Mouse (Mus musculus) gastrocnemius, adult 8-10 months (tissue): Measurements from ENCODE around the gene Pla2g3. TPM values are rescaled to one million over a fixed set of nuclear protein-coding genes. Genes with fewer than 3 reads are reported as not detected.
A peak's percentile ranks its signal among the peaks of the same experiment; 100 is the strongest.

Experiments
- DNase-seq, 2 experiments: peaks; one replicate each; pipeline ENCODE4 v3.0.0; 2022; ENCODE audit warnings: low spot score in 2 of 2
- total RNA-seq, 4 experiments: library from RNA; stranded (reverse); gene quantifications; 2 replicates each; pipeline ENCODE4 v1.2.4; 2022

The Pla2g3 gene
- total RNA-seq, 4 experiments from 2014 or later: not detected

DNA sequence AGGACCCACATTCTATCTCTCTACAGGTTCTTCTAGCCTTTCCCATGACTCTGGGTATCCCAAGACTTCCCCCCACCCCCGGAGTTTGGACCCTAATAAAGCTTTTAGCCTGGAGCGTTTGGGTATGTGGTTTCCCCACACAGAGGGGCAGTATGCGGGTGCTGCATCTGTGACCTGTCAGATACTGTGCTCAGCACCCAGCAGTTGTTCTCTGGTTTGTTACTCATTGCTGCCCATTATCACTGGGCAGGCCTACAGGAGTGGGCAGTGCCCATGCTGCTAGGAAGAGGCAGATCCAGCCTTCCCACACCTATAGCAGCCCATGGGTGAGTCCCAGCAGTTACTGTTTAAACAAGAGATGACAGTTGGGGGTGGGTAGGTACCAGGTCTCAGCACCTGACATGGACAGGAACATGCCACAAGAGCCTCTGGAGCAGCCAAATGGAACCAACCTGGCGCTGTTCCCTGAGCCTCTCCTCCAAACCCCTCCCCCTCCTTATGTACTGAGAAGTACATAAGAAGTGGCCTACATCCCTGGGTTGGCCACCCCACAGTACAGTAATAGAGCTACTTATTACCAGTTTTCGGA is 48.8 kb downstream of the Pla2g3 start:
- DNase-seq: no peak

DNA sequence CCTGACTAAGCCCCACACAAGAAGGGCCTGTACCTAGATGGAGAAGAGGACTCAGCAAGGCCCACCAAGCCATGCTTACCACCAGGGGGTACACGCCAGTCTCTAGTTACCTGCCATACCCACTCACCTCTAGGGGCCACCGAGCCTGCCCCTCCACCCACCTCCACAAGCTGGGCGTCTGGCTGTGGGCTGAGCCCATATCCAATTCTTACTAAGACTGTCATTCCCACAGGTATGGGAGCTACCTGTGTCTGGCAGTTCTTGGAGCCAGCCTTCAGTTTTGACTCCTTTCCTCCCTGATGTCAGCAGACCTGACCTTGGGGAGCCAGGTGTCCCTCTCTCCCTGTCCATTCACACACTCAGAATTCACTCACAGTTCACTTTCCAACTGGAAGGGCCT is 49.6 kb downstream of the Pla2g3 start:
- DNase-seq: no peak

DNA sequence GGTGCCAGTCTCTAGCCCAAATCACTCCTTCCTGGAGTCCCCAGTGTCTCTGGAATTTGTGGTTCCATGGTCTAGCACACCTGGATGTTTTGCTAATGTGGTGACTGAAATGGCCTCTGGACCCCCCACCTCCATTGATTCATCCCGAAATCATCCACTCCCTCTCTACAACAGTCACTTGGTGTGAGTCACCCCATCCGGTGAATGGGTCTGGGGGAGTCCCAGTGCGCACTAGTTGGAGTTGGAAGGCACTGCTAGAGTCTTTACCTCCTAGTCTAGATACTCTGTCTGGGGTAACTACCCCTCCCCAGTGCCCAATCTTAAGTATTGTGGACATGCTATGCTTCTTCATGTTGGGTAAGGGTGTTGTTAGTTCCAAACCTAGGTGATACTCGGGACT is 50.3 kb downstream of the Pla2g3 start:
- no peak for DNase-seq

DNA sequence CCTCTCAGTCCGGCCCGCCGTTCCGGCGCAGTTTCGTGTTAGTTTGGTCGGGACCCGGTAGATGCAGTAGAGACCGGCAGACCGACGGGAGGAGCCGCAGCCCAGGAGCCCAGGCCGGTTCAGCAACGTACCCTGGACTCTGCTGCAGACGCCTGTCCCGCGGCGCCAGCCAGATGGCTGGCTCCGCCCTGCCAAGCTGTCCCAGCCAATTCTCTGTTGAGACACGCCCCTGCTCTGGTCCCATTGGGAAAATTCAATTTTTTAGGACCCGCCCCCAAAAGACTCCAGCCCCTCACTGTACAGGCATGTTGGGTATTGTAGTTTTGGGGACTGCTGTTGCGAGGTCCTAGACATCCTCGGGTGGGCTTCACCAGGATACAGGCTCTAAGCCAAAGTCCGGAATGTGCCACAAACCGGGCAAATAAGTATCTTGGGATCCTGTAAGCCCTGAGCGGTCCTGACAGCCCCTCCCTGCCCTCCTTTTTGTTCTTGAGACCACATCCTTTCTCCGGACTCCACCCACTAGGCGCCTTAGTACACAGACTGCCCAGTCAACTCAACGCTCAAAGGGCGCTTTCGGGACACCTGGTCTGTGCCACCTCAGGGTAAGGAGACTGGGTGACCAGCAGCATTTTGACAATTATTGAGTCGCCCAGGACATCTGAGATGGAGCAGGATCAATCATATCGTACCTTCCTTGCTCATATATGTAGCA is 51.2 kb downstream of the Pla2g3 start:
- peak; percentile 93 to 94 for DNase-seq

DNA sequence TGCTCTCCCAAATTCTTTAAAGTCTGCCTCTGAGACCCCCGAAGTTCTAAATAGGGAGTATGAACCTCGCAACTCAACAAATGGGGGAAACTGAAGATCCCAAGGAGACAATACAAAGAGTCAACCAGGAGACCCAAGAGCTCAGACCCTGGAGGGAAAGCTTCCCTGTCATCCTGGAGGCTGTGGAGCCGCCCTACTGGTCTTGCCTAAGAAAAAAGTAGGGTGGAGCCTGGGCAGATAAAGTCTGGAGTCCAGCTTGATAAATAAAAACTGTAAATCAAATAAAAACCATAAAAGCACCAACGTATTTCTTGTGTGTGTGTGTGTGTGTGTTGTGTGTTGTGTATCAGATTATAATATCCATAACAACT is 51.7 kb downstream of the Pla2g3 start:
- DNase-seq: no peak

DNA sequence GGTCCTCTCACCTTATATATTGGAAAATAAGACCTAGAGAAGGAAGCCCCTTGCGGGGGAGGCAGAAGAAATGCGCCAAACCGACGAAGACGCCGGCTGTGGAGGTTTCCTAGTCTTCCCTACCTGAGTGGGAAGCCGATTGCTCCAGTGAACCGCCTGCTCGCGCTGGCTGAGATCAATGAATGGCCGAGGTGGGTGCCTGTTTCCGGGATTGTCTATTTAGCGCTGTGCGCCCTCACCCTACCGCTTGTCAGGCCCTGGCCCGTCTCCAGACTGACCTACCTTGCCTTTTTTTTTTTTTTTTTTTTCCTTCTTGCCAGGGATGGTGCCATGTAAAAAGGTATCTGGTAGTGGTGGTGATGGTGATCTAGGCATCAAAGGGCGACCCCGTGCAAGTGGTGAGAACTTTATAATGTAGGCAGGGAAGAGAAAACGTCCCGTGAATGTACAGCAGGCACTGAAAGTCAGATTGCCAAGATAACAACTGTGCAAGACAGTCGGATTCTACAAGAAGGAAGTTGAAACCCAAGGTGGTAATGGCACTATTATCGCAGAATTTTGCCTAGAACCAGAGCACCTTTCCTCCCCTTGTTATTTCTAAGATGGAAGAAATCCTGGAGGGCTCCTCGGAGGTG is 52.5 kb downstream of the Pla2g3 start, which contains the start of gene Smtn:
TSS of gene Smtn (minus strand) at position 162 of the 635 bp plus-strand sequence.
- no peak for DNase-seq

DNA sequence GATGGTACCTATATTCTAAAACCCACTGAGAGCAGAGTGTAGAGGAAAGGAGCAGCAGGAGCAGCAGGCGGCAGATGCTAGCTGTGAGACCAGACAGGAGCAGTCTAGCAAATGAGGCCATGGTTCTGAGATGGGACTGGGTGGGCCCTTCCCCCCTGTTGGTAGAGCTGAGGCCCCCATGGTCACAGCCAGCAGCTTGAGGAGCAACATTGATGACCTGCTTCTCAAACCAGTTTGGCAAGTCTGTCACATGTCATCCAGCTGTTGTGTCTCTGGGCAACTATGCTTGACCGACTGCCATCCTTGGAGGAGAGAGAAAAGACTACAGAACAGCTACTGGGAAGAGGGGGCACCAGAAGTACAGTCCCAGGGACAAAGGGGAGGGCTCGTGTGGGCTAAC is 53.8 kb downstream of the Pla2g3 start:
- DNase-seq: no peak

DNA sequence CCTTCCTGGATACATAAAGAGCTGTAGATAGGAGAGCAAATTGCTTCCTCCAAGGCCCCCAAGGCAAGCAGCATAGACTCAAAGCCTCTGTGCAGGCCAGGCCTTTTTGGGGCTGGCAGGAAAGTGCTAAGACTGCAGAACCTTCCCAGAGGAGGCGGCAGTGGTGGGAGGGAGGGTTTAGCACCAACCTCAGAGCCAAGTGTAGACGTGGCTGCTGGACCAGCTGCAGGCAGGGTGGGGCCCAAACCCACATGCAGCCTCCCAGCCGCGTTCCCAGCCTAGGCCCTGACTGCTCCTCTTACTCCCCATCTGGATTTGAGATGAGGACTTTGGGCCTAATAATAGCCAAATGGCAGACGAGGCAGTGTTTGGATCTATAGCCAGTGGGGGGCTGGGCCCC is 54.9 kb downstream of the Pla2g3 start:
- peak; percentile 68 to 73 for DNase-seq

DNA sequence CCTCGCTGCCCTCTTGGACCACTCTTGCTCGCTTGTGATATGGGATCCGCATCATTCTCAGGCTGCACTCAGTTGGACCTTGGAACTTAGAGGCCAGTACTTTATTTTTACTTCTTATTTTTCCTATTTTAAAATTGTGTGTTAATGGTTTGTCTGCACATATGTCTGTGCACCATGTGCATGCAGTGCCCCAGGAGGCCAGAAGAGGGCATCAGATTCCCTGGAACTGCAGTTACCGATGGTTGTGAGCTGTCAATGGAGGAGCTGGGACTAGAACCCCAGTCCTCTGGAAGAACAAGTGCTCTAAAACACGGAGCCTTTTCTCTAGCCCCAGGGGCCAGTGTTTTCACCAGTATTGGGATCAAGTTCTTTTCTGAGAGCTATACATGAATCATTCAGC is 56.3 kb downstream of the Pla2g3 start:
- DNase-seq: no peak

DNA sequence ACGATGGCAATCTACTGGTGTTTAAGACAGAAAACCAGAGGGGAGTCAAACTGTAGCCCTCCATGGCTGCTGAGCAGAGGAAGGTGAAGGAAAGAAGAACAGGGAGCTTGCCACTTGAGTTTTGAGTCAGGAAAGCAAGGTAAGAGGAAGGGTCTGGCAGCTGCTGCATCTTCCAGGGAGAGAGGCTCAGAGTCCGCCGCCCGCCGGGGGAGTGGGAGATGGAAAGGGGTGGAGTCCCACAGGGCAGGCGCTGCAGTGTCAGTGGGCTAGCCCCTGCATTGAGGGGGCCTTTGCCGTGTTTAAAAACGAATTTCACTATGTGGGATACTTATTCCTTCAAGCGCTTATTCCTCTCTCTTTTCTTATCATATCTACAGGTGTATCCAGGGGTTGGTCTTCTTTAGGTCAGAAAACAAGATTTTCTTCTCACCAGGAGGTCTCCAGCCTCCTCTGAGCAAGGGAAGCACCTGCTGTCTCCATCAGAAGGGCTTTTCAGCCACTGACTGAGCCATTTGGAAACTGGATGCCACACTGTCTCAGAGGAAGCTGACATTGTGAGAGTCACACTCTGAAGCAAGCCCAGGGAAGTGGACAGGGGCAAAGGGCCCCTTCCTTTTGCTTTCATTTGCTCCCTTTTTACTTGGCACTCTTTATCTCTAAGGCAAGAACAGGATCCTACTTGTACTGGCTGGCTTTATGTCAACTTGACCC is 57.6 kb downstream of the Pla2g3 start:
- DNase-seq: no peak

DNA sequence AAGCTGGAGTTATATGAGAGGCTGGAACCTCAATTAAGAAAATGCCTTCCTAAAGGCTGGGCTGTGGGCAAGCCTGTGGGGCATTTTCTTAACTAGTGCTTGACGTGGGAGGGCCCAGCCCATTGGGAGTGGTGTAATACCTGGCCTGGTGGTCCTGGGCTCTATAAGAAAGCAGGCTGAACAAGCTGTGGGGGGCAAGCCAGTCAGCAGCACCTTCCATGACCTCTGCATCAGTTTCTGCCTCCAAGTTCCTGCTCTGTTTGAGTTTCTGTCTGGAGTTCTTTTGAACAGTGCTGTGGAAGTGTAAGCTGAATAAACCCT is 58.1 kb downstream of the Pla2g3 start:
- DNase-seq: no peak

DNA sequence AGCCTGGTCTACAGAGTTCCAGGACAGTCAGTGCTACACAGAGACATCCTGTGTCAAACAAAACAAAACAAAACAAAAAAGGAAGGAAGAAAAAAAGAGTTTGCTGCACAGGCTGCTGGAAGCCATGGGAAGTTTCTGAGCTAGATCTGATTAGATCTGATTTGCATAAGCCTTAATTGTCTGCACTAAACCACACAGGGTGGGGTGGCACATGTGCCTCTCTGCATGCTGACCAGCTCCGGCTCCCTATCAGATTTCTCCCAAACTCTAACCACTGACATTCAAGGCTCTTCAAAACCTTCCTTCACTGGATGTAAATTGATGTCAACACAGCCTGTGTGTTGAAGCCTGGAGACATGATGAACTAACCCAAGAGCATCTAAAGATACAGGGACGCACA is 59.0 kb downstream of the Pla2g3 start:
- DNase-seq: no peak

DNA sequence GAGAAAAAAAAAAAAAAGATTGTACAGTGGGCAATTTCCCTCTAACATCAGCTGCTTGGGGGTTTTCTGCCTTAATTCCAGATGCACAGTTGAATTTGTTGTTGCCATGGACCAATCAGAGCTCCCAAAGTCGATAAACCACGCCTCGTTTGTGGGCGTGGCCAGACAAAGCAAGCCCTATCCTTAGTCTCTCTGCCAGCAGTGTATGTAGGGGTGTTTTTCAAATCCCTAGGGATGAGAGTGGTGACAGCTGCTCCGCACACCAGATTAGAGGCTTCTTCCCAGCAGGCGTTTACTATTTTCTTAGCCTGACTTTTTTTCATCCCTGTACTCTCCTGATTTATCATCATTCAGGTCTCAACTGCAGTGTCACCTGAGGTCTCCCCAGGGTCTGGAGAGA is 59.9 kb downstream of the Pla2g3 start:
- no peak for DNase-seq

DNA sequence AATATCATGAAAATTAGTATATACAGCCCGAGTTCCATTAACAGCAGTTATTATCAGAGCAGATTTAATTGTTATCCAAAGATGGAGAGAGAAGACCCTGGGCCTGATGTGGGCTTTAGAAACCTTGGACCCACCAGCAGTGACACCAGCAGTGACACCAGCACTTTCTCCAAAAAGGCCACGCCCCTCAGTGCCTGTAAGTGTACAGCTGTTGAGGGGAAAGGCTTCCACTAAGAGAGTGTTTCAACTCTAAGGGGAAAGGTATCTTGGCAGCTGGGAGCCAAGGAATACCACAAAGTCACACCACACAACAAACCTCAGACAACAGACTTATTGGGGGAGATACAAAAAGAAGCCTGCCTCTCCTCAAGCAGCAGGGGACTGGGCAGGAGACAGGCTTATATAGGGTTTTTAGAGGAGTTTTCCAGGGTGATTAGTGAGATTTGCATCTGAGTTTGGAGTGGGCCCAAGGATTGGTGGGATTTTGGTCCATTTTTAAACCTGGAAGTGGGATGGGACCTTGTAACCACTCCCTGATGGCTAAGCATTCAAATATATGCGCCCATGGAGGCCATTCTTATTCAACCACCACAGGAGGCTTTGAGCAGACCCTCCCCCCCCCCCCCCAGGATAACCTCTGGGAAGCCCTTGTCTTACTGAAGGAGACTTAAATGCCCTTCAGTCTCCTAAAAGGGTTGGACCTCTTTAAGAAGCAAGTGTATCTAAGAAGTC is 60.6 kb downstream of the Pla2g3 start:
- no peak for DNase-seq

Other genes with a start within 250 kb of the Pla2g3 start
- 10 to 100 TPM; 42.1 to 48.9 (median 44.3) TPM for gene Drg1, start 221.9 kb upstream of the Pla2g3 start, total RNA-seq
- gene Patz1, start 199.4 kb upstream of the Pla2g3 start, total RNA-seq: 10 to 100 TPM; 13.0 to 22.3 (median 19.2) TPM
- gene Pik3ip1, start 157.9 kb upstream of the Pla2g3 start, total RNA-seq: 10 to 100 TPM; 28.3 to 39.0 (median 36.6) TPM
- gene Limk2, start 79.1 kb upstream of the Pla2g3 start, total RNA-seq: 10 to 100 TPM; 10.9 to 12.5 (median 11.9) TPM
- 10 to 100 TPM; 15.4 to 23.1 (median 16.3) TPM for gene Rnf185, start 35.9 kb upstream of the Pla2g3 start, total RNA-seq
- gene Inpp5j, start 16.5 kb downstream of the Pla2g3 start, total RNA-seq: 1 to 10 TPM; 1.3 to 2.4 (median 1.7) TPM
- 10 to 100 TPM in 2 of 4 experiments, 1 to 10 TPM in 2; 8.9 to 17.6 (median 13.5) TPM for gene Selenom, start 26.4 kb downstream of the Pla2g3 start, total RNA-seq
- gene Smtn, start 52.3 kb downstream of the Pla2g3 start, total RNA-seq: 10 to 100 TPM; 64.6 to 81.5 (median 69.0) TPM
- gene Morc2a, start 160.9 kb downstream of the Pla2g3 start, total RNA-seq: 10 to 100 TPM; 17.1 to 23.4 (median 19.6) TPM